Mouse (Mus musculus): ENCODE measurements at regions not wholly inside any gene's neighbourhood (a gene's known extent, or its start where the extent isn't known, plus 50 kb on each side); places are given as distances from the start of the nearest gene placed in this dataset.
"Not testable (repeated sequence)": the region's sequence is repeated elsewhere in the genome, so short reads cannot be mapped to it uniquely, and the experiment has no call there.

- intact Hi-C loops (cut with DNase I), result no loop called here
- no peak for DNase-seq
Measured at GRCm38 (mm10) chr9:83728428-83728827, 77.6 kb downstream of the Elovl4 start.

DNA sequence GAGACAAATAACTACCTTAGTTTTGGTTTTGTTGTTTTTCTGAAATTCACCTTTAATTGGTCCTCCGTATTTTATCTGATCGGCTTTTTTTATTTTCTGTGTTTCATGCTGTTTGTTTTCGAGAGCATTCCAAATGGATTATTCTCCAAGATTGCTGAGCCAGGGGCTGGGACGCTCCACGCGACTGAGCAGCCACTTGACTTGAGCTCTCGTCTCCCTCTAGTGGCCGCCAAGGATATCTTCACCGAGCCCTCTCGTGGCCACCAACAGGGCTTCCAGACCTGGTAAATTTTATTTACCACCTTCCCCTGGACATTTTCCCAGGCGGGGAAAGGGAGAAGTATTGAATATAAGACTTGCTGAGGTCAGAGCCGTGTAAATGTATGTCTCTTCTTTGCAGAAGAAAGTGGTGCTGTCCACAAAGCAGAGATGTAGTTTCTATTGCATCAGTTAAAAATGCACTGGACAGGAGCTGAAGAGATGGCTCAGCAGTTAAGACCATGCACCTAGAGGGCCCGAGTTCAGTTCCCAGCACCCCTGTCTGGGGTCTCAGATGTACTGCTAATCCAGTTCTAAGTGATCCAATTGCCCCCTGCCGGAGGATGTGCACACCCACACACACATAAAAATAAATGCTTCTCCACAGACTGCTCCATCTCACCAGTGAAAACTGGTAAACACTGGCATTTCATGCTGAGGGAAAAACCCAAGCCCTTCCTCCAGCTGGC, 78.5 kb downstream of the Elovl4 start:
- intact Hi-C loops (cut with DNase I), result no loop called here
- peak in 1 of 2 experiments; percentile 25 for DNase-seq

- intact Hi-C loops (cut with DNase I), result no loop called here
- no peak for DNase-seq
Measured at GRCm38 (mm10) chr9:83726979-83727378, 79.1 kb downstream of the Elovl4 start.

GRCm38 (mm10) chr9:83726105-83726504, 80.0 kb downstream of the Elovl4 start:
- no peak for DNase-seq
- intact Hi-C loops (cut with DNase I), result no loop called here

- intact Hi-C loops (cut with DNase I), result no loop called here
- DNase-seq, result no peak
Measured at GRCm38 (mm10) chr9:83725545-83725944, 80.5 kb downstream of the Elovl4 start.

GRCm38 (mm10) chr9:83720982-83721381, 85.1 kb downstream of the Elovl4 start:
- DNase-seq, result no peak
- intact Hi-C loops (cut with DNase I), result no loop called here

DNA sequence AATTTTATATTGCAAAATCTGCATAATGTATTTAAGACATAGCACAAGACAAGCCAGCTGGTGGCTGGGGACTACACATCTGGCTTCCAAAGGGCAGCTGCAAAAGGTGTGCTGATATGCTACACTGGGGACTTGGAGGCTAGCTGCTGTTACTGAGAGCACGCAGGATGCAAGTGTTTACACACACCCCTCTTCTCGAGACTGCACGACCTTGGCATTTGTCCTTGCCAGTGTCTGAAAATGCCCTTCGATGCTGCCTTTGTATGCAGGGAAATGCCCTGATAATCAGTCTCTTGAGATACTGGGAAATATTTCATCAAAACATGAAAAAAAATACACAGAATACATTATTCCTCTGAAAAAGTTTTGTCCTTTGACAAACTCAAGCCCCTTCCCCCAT, 86.3 kb downstream of the Elovl4 start:
- no peak for DNase-seq
- intact Hi-C loops (cut with DNase I), result no loop called here

DNA sequence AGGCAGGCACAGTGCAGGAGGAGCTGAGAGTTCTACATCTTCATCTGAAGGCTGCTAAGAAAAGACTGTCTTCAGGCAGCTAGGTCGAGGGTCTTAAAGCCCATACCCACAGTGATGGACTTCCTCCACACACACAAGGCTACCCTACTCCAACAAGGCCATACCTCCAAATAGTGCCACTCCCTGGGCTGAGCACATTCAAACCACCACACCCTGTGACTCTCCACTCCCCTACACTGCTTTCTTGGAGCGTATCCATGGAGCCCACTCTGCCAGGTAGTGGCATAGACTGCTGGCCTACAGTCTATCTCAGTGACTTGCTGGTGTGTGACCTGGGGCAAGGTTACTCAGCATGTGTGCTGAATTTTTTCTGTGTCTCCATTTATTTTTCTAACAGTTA, 88.0 kb downstream of the Elovl4 start:
- DNase-seq; intact Hi-C loops (cut with DNase I): not testable (repeated sequence)

GRCm38 (mm10) chr9:83716101-83716763, 89.8 kb downstream of the Elovl4 start:
- intact Hi-C loops (cut with DNase I), result no loop called here
- no peak for DNase-seq

DNA sequence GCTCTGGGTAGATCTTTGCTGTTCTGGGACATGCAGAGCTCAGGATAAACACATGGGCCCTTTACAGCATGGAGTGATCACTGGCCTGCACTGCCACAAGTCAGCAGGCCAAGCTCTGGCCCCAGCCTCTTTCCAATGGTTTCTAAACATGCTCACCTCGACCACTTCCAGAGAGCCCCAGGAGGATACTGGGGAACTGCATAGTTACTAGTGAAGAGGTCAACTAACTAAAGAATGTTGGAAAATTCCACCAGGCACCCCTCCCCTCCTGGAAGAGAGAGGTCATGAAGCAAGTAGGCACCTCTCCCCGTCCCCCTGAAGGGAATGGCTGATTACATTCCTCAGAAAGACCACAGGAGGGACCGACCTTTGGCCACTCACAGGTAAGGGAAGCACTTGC, 98.7 kb downstream of the Elovl4 start:
- intact Hi-C loops (cut with DNase I), result no loop called here
- no peak for DNase-seq

- intact Hi-C loops (cut with DNase I), result no loop called here
Measured at GRCm38 (mm10) chr9:83706071-83706470, 100.0 kb downstream of the Elovl4 start.

GRCm38 (mm10) chr9:83704186-83704585, 101.9 kb downstream of the Elovl4 start:
- intact Hi-C loops (cut with DNase I), result no loop called here
- DNase-seq, result no peak

More at GRCm38 (mm10) chr9:83706071-83706470, 100.0 kb downstream of the Elovl4 start:
- DNase-seq, result no peak

GRCm38 (mm10) chr9:83700916-83701315, 105.2 kb downstream of the Elovl4 start:
- intact Hi-C loops (cut with DNase I), result no loop called here
- no peak for DNase-seq

DNA sequence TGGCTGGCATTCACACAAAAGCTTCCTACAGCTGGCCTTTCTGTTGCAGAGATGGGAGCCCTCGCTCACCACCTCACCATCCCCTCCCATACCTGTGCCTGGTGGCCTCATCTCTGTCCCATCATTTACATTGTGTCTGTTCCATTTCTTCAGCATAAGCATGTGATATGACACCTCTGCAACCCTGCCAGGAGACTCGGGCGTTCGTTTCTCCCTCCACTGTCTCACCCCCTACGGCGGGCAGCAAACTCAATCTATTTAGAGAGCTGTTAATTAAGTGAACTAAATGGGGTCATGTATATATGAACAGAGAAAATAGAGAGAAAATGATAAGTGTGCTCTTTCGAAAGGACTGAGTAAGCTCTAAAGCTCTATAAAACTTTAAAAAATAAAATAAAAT, 106.0 kb downstream of the Elovl4 start:
- intact Hi-C loops (cut with DNase I), result no loop called here
- DNase-seq, result no peak

GRCm38 (mm10) chr9:83691332-83692198, 114.5 kb downstream of the Elovl4 start:
- intact Hi-C loops (cut with DNase I), result loop anchor here (2.0 kb wide), 1 partner anchor 39 kb away; no protein-coding TSS in a partner anchor
- DNase-seq, result peak; percentile 15 to 29

All from gastrocnemius, postnatal 36 days (tissue).